Comparison of ENCODE assay signal across 25 mouse cellular contexts in the genomic region with DNA sequence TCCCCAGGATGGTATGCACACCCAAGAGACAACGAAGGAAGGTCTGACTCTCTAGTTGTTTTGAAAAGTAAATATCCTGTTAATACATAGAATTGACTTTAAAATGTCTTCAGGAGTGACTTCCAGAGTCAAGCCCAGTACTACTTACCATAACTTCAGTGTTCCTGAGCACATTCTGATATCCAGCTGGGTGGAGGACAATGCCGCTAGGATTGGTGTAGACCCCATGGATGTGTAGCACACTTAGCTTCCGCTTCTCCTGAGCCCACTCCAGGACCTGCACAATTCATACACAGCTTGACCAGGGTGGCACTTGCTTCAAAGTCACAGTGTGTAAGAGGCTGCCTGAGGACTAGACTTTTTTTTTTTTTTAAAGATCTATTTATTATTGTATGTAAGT.
"Had no signal": no experiment of that assay in that cellular context is flagged by ENCODE, and none has a peak within 500 bp of the region (broad histone marks: within the 10 kb centered on the region; RNA-seq: fewer than 3 reads in every experiment).

No protein-coding gene starts in this region.

- H3K27ac ChIP-seq: gastrocnemius, adult 2 months; heart, embryonic 10.5 days; hindbrain, embryonic 10.5 days; hindbrain, embryonic 12.5 days; hindbrain, embryonic 14.5 days; intestine, embryonic 15.5 days; layer of hippocampus, adult 2 months; limb, embryonic 13.5 days; limb, embryonic 15.5 days; liver, embryonic 12.5 days had no signal

- H3K27me3 ChIP-seq: heart, embryonic 12.5 days; hindbrain, embryonic 12.5 days; intestine, embryonic 15.5 days; limb, embryonic 13.5 days; limb, embryonic 15.5 days; liver, embryonic 12.5 days had no signal

- H3K4me1 ChIP-seq: heart, embryonic 10.5 days; heart, embryonic 12.5 days; hindbrain, embryonic 10.5 days; hindbrain, embryonic 12.5 days; intestine, embryonic 15.5 days; limb, embryonic 13.5 days; limb, embryonic 15.5 days; liver, embryonic 12.5 days had no signal

- H3K4me2 ChIP-seq: heart, embryonic 12.5 days; hindbrain, embryonic 12.5 days; hindbrain, embryonic 14.5 days; intestine, embryonic 15.5 days; limb, embryonic 13.5 days; limb, embryonic 15.5 days; liver, embryonic 12.5 days had no signal

- H3K9me3 ChIP-seq: heart, embryonic 10.5 days; heart, embryonic 12.5 days; hindbrain, embryonic 10.5 days; hindbrain, embryonic 12.5 days; intestine, embryonic 15.5 days; limb, embryonic 13.5 days; limb, embryonic 15.5 days; liver, embryonic 12.5 days had no signal

- ATAC-seq: hindbrain, embryonic 16.5 days; inflammation-experienced regulatory T-cells, adult 6 months; intestine, embryonic 15.5 days; intestine, postnatal 0 days; liver, embryonic 12.5 days had no signal

- H3K9ac ChIP-seq: heart, embryonic 12.5 days; hindbrain, embryonic 12.5 days; hindbrain, embryonic 14.5 days; intestine, embryonic 15.5 days; limb, embryonic 13.5 days; limb, embryonic 15.5 days; liver, embryonic 12.5 days had no signal

- DNase-seq: gastrocnemius, adult 2 months; gastrocnemius, postnatal 10 days; gastrocnemius, postnatal 25 days; heart, adult 18-20 months; heart, postnatal 10 days; heart, postnatal 4 days; kidney, adult 18-20 months; kidney, adult 8-10 months; kidney, postnatal 10 days; kidney, postnatal 25 days; kidney, postnatal 4 days; left cerebral cortex, postnatal 4 days had no signal

- H3K4me3 ChIP-seq: gastrocnemius, adult 2 months; heart, embryonic 10.5 days; heart, embryonic 12.5 days; hindbrain, embryonic 10.5 days; hindbrain, embryonic 12.5 days; intestine, embryonic 15.5 days; layer of hippocampus, adult 2 months; limb, embryonic 13.5 days; limb, embryonic 15.5 days; liver, embryonic 12.5 days had no signal
